ENCODE assay signal across 8 mouse cellular contexts in the genomic region with DNA sequence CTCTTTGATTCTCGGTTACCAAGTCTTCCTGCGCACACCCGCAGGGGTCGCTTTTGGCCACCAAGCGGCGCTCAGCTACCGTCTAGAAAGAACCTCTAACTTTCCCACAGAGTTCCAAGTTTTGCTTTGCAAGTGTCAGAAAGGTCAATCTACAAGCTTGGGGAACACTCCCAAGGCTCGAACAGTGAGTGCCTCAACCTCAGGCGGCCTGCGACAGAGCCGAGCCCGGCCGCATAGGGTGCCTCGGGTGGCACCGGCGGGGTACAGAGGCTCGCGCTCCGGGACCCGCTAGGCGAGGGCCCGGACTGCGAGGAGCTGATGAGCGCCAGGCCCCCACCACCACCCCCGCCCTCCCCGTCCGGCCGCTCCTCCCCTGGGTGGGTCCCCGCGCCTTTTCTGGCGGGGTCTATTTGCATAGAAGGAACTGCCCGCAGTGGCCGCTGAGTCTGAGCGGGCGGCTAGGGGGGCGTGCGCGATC. TPM values are rescaled to one million over a fixed set of nuclear protein-coding genes. Genes with fewer than 3 reads are reported as not detected.
DNase-seq lines count a peak whose midpoint lies in the region; ATAC-seq and TF ChIP-seq lines count a peak whose summit lies in the region.

A gene (plus strand): TSS at position 357 of the 478 bp plus-strand sequence.

- ATAC-seq in erythroblast, adult 5-6 weeks (replicated peaks; ENCODE audit: low FRiP score, poor library complexity, severe bottlenecking) = no peak
- ATAC-seq in embryonic facial prominence, embryonic 12.5 days (ENCODE audit: insufficient number of reproducible peaks, insufficient read depth, low FRiP score, low TSS enrichment) = peak; percentile 86
- peak; percentile 83 for ATAC-seq in limb, embryonic 12.5 days (ENCODE audit: insufficient number of reproducible peaks, insufficient read depth, low FRiP score, low TSS enrichment, low read depth)
- peak; percentile 89 for ATAC-seq in midbrain, embryonic 12.5 days (ENCODE audit: low FRiP score, low read depth)

- H3K4me2 ChIP-seq in embryonic facial prominence, embryonic 12.5 days (replicated peaks) = peak within 1 kb of the TSS; percentile 75
- H3K4me2 ChIP-seq in limb, embryonic 12.5 days = peak within 1 kb of the TSS; percentile 83
- peak within 1 kb of the TSS; percentile 91 for H3K4me2 ChIP-seq in midbrain, embryonic 12.5 days (replicated peaks)

- H3K4me3 ChIP-seq in erythroblast, embryonic 14.5 days (replicated peaks) = peak within 1 kb of the TSS; percentile 48
- peak within 1 kb of the TSS; percentile 61 for H3K4me3 ChIP-seq in embryonic facial prominence, embryonic 12.5 days
- H3K4me3 ChIP-seq in heart, adult 2 months = peak within 1 kb of the TSS; percentile 65
- peak within 1 kb of the TSS; percentile 65 for H3K4me3 ChIP-seq in limb, embryonic 12.5 days (replicated peaks)
- H3K4me3 ChIP-seq in midbrain, embryonic 12.5 days = peak within 1 kb of the TSS; percentile 62

- DNase-seq in heart, adult 2 months = peak; percentile 79 to 83
- DNase-seq in kidney, adult 18-20 months = peak; percentile 81
- DNase-seq in spleen, postnatal 14 days (ENCODE audit: low spot score in 2 of 2) = peak; percentile 15 to 34

- no peaks in the 10 kb centered on the region for H3K79me2 ChIP-seq in heart, adult 2 months (replicated peaks; ENCODE audit: control insufficient read depth, insufficient read depth, low read length)

- peaks cover 5% of the 10 kb centered on the region for H3K4me1 ChIP-seq in erythroblast, embryonic 14.5 days (ENCODE audit: control insufficient read depth)
- H3K4me1 ChIP-seq in embryonic facial prominence, embryonic 12.5 days = 0 out of 2 replicates have a peak, but pooled peaks cover 9% of the 10 kb centered on the region
- H3K4me1 ChIP-seq in heart, adult 2 months (ENCODE audit: control insufficient read depth, insufficient read depth, low read length) = peaks cover 1% of the 10 kb centered on the region; the same call in 1 of the 2 replicates
- peaks cover 23% of the 10 kb centered on the region for H3K4me1 ChIP-seq in limb, embryonic 12.5 days (replicated peaks)
- peaks cover 9% of the 10 kb centered on the region; the same call in 1 of the 2 replicates for H3K4me1 ChIP-seq in midbrain, embryonic 12.5 days

- peaks cover 11% of the 10 kb centered on the region for H3K36me3 ChIP-seq in erythroblast, embryonic 14.5 days (ENCODE audit: control insufficient read depth)
- H3K36me3 ChIP-seq in embryonic facial prominence, embryonic 12.5 days = peaks cover 2% of the 10 kb centered on the region; the same call in 1 of the 2 replicates
- no peaks in the 10 kb centered on the region for H3K36me3 ChIP-seq in heart, adult 2 months (ENCODE audit: control insufficient read depth, insufficient read depth, low read length)
- peaks cover 7% of the 10 kb centered on the region for H3K36me3 ChIP-seq in limb, embryonic 12.5 days
- H3K36me3 ChIP-seq in midbrain, embryonic 12.5 days = peaks cover under 1% of the 10 kb centered on the region; the same call in 1 of the 2 replicates

- TF ChIP-seq EP300 in heart, adult 2 months (IDR thresholded peaks at IDR 0.05; ENCODE audit: insufficient read depth, low read depth, low read length) = 0 out of 2 replicates have a peak, but pooled peaks have one; percentile 68

- H3K27me3 ChIP-seq in erythroblast, embryonic 14.5 days (ENCODE audit: control insufficient read depth) = peaks cover 52% of the 10 kb centered on the region
- H3K27me3 ChIP-seq in embryonic facial prominence, embryonic 12.5 days = no peaks in the 10 kb centered on the region
- no peaks in the 10 kb centered on the region for H3K27me3 ChIP-seq in heart, adult 2 months (ENCODE audit: control insufficient read depth, insufficient read depth, low read length)
- no peaks in the 10 kb centered on the region; the same call in 1 of the 2 replicates for H3K27me3 ChIP-seq in limb, embryonic 12.5 days
- peaks cover 27% of the 10 kb centered on the region for H3K27me3 ChIP-seq in midbrain, embryonic 12.5 days

- peak; percentile 94 for TF ChIP-seq CTCF in heart, adult 2 months (IDR thresholded peaks at IDR 0.05)

- H3K9me3 ChIP-seq in erythroblast, embryonic 14.5 days (ENCODE audit: control insufficient read depth, low read length) = no peaks in the 10 kb centered on the region; the same call in 1 of the 2 replicates
- no peaks in the 10 kb centered on the region for H3K9me3 ChIP-seq in embryonic facial prominence, embryonic 12.5 days
- no peaks in the 10 kb centered on the region for H3K9me3 ChIP-seq in limb, embryonic 12.5 days
- no peaks in the 10 kb centered on the region for H3K9me3 ChIP-seq in midbrain, embryonic 12.5 days

- intact Hi-C loops in heart, adult 2 months (cut with DNase I) = loop anchor here (1.0 to 10.0 kb wide), 3 partner anchors 157 to 395 kb away; a partner anchor contains a TSS

- TF ChIP-seq POLR2A in heart, adult 2 months (IDR thresholded peaks at IDR 0.05; ENCODE audit: insufficient read depth, low read depth, low read length) = no peak

- H3K9ac ChIP-seq in embryonic facial prominence, embryonic 12.5 days = peak within 1 kb of the TSS; percentile 72
- peak within 1 kb of the TSS; percentile 83 for H3K9ac ChIP-seq in heart, adult 2 months (ENCODE audit: low read depth, low read length)
- peak within 1 kb of the TSS; percentile 71 for H3K9ac ChIP-seq in limb, embryonic 12.5 days (replicated peaks)
- H3K9ac ChIP-seq in midbrain, embryonic 12.5 days (replicated peaks) = peak within 1 kb of the TSS; percentile 74

- WGBS in embryonic facial prominence, embryonic 12.5 days = under 1% methylated on average over 37 of the region's 38 CpGs
- WGBS in heart, adult 2 months = under 1% methylated on average over 34 of the region's 38 CpGs
- WGBS in limb, embryonic 12.5 days = under 1% methylated on average over 35 of the region's 38 CpGs
- 1% methylated on average over 30 of the region's 38 CpGs for WGBS in midbrain, embryonic 12.5 days

- H3K27ac ChIP-seq in embryonic facial prominence, embryonic 12.5 days = peak within 1 kb of the TSS; percentile 83
- peak within 1 kb of the TSS; percentile 68 for H3K27ac ChIP-seq in heart, adult 2 months
- peak within 1 kb of the TSS; percentile 83 for H3K27ac ChIP-seq in limb, embryonic 12.5 days
- no peak within 1 kb of the TSS; the same call in 1 of the 2 replicates for H3K27ac ChIP-seq in midbrain, embryonic 12.5 days (replicated peaks)

RNA-seq across cellular contexts. Expression of the gene that starts here (rescaled TPM):
- polyA plus RNA-seq in erythroblast, embryonic 14.5 days (2012) = not detected in 2 replicates
- not detected in 2 replicates for total RNA-seq in erythroblast, adult 5-6 weeks (2015; ENCODE audit: low replicate concordance)
- total RNA-seq in erythroblast, adult 5-6 weeks (2017; ENCODE audit: low replicate concordance) = 0.09 and 0.14 TPM in 2 replicates
- 29.3 and 32.4 TPM in 2 replicates for polyA plus RNA-seq in embryonic facial prominence, embryonic 12.5 days (2016; fragmentation: Nextera tagmentation; extraction: Ambion mirVana)
- total RNA-seq in heart, adult 2 months (2021) = 1 to 10 TPM; 1.1 to 1.7 TPM
- 1.1 and 1.3 TPM in 2 replicates for polyA plus RNA-seq in heart, adult 2 months (2012; rRNA removed)
- 29.4 and 31.0 TPM in 2 replicates for polyA plus RNA-seq in limb, embryonic 12.5 days (2016; fragmentation: Nextera tagmentation; extraction: Ambion mirVana)
- 14.8 and 18.3 TPM in 2 replicates for polyA plus RNA-seq in midbrain, embryonic 12.5 days (2016; fragmentation: Nextera tagmentation; extraction: Ambion mirVana)

Comparison
In these comparisons a context has a peak if more than half of its experiments do, and no peak if none do; other contexts are left out.
1. DNase-seq: peak in every context shown above with its lines; median percentile 81 in heart, adult 2 months; 81 in kidney, adult 18-20 months; 24 in spleen, postnatal 14 days.